Mouse (Mus musculus): ENCODE measurements around the gene Tspoap1. TPM values are rescaled to one million over a fixed set of nuclear protein-coding genes. Genes with fewer than 3 reads are reported as not detected.

Gene Tspoap1
- polyA plus RNA-seq, 1 experiment from 2014 or later, result 0.26 TPM

DNA sequence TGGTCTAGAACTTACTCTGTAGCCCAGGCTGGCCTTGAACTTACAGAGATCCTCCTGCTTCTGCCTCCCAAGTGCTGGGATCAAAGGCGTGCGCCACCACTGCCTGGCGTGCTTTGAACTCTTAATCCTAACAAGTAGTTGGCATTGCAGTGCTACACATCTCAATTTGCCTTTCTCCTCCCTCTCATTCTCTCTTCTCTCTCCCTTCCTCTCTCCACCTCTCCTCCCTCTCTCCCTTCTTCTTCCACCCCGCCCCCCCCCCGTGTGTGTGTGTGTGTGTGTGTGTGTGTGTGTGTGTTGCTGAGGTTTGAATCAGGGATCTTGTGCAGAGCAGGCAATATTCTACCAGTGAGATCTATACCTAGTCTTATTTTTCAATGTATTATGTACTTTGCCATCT is 13.0 kb upstream of the Tspoap1 start:
- WGBS, result 92% methylated on average over 5 of the region's 5 CpGs
- Histone ChIP-seq H3K9me3 (ENCODE audit: control insufficient read depth, low read length) (no peaks in the 10 kb centered on the region), H3K27me3 (ENCODE audit: control insufficient read depth, insufficient read depth, low read length) (no peaks in the 10 kb centered on the region), H3K36me3 (ENCODE audit: control insufficient read depth, insufficient read depth, low read length) (peaks cover 30% of the 10 kb centered on the region), H3K27ac (replicated peaks in 1 of 2; ENCODE audit: control insufficient read depth in 1 of 2, insufficient read depth in 1 of 2, low read depth in 2 of 2, low read length in 2 of 2) (no peak overlapping the region), H3K9ac (ENCODE audit: low read length) (no peak overlapping the region), H3K4me3 (ENCODE audit: control insufficient read depth in 1 of 2, insufficient read depth in 1 of 2, low read depth in 1 of 2, low read length in 2 of 2) (no peak overlapping the region), H3K4me1 (ENCODE audit: control insufficient read depth in 2 of 2, insufficient read depth in 2 of 2, low read length in 2 of 2) (no peaks in the 10 kb centered on the region), H3K4me2 (ENCODE audit: low read length) (no peak overlapping the region)
- ATAC-seq (ENCODE audit: insufficient number of reproducible peaks, insufficient read depth, low FRiP score, low read depth), result no peak

DNA sequence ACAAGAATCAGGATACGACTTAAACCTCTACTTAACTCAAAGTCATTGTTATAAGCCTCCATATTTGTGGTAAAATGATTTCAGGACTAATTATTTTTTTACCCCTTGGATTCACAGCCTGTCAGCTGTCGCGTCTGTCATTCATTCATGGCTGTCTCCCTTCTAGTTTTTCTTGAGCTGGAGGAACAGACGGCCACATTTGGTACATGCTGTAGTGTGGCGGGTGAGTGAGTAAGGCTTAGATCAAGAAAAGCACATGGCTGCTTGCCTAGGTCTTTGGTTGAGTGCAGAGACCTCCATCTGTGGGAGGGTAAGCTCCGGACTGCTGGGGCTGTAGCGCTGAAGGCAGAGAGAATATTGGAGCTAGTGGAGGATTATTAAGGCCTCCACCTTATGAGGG is 12.6 kb upstream of the Tspoap1 start:
- Histone ChIP-seq H3K27ac (replicated peaks in 1 of 2; ENCODE audit: control insufficient read depth in 1 of 2, insufficient read depth in 1 of 2, low read depth in 2 of 2, low read length in 2 of 2) (no peak overlapping the region), H3K4me3 (ENCODE audit: control insufficient read depth in 1 of 2, insufficient read depth in 1 of 2, low read depth in 1 of 2, low read length in 2 of 2) (no peak overlapping the region), H3K27me3 (ENCODE audit: control insufficient read depth, insufficient read depth, low read length) (no peaks in the 10 kb centered on the region), H3K9me3 (ENCODE audit: control insufficient read depth, low read length) (no peaks in the 10 kb centered on the region), H3K4me1 (ENCODE audit: control insufficient read depth in 2 of 2, insufficient read depth in 2 of 2, low read length in 2 of 2) (no peaks in the 10 kb centered on the region), H3K4me2 (ENCODE audit: low read length) (no peak overlapping the region), H3K36me3 (ENCODE audit: control insufficient read depth, insufficient read depth, low read length) (peaks cover 26% of the 10 kb centered on the region), H3K9ac (ENCODE audit: low read length) (no peak overlapping the region)
- 83% methylated on average over 7 of the region's 7 CpGs for WGBS
- ATAC-seq (ENCODE audit: insufficient number of reproducible peaks, insufficient read depth, low FRiP score, low read depth), result no peak

DNA sequence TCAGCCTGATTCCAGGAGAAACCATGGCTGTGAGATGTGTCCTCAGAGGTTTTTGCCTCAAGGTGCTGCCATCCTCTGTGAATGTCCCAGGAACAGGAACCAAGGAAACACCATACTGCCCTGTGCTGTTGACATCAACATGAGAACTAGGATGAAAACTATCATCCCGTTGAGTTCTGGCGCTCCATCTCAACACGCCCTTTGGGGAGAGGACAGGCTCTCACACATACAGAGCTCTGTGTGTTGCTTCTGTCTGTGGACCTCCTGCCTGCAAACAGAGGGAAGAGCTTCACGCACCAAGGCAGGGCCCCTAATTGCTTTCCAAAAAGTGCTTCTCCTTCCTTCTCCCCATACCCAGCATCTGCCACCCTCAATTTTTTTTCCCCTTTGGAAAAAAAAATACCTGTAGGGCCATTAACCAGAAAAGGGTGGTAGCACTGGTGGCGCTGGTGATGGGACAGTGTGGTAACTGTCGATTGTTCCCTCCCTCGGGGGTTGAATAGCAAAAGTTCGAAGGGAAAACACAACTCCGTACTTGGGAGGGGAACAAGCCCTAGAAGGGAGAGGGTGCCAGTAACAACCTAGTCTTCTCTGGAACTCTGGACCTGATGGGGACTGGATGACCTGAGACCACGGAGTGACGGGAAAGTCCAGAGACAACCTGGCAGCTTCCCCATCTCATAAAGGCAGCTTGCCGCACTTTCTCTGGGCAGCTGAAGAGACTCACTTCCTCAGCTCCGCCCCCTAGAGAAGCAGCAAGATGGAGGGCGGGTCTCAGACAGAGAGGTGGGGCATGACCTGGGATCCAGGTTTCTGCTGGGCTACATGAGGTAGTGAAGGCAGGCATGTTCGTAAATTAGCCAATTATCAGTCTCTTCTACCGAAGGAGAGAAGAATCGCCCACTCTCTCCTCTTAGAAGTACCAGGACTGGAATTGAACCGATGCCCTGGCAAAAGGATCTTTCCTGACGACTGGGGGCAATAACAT is 11.9 kb upstream of the Tspoap1 start:
- WGBS, result 30% methylated on average over 19 of the region's 19 CpGs
- H3K4me2 ChIP-seq (ENCODE audit: low read length), result peak overlapping the region; percentile 2; the same call in 1 of the 2 replicates
- no peak overlapping the region for H3K9ac ChIP-seq (ENCODE audit: low read length)
- no peaks in the 10 kb centered on the region for H3K9me3 ChIP-seq (ENCODE audit: control insufficient read depth, low read length)
- H3K4me1 ChIP-seq (ENCODE audit: control insufficient read depth in 2 of 2, insufficient read depth in 2 of 2, low read length in 2 of 2), result no peaks in the 10 kb centered on the region
- no peak overlapping the region for H3K27ac ChIP-seq (replicated peaks in 1 of 2; ENCODE audit: control insufficient read depth in 1 of 2, insufficient read depth in 1 of 2, low read depth in 2 of 2, low read length in 2 of 2)
- ATAC-seq (ENCODE audit: insufficient number of reproducible peaks, insufficient read depth, low FRiP score, low read depth), result no peak
- peaks cover 19% of the 10 kb centered on the region for H3K36me3 ChIP-seq (ENCODE audit: control insufficient read depth, insufficient read depth, low read length)
- no peak overlapping the region for H3K4me3 ChIP-seq (ENCODE audit: control insufficient read depth in 1 of 2, insufficient read depth in 1 of 2, low read depth in 1 of 2, low read length in 2 of 2)
- H3K27me3 ChIP-seq (ENCODE audit: control insufficient read depth, insufficient read depth, low read length), result no peaks in the 10 kb centered on the region

DNA sequence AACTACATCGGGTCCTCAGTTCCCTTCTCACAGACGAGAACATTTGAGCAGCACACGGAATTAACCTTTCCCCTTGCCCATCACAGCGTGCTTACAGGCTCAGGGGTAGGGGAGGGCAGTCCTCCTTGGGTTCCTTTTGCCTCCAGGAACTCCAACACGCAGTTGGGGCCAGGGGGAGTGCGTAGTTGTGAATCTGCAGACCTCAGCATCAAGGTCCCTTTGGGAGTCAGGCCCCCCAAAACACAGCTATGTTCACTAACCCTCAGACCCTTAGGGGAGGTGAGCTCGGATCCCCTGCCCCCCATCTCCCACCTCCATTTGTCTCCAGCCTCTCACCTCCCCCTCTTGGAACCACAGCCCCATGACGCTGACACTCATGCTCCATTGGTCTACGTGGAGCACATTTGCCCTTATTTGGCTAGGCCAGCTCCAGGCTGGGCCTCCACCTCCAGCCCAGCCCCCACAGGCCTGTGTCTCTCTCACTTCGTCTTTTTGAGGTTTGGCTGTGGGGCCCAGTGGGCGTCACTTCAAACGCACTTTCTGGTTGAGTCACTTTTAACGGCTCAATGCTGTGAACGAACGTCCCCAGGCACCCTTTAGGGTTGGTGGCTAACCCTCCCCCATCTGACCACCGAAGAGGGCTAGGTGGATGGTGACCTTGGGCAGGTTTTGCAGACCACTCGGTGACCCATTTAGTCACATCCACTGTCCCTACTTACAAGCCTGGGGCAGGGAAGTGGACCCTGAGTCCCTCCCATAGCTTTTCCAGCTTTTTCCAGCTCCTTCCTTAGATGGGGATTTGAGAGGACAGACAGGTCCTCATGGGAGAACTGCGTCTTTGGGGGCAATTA is 10.9 kb upstream of the Tspoap1 start:
- Histone ChIP-seq H3K27ac (replicated peaks in 1 of 2; ENCODE audit: control insufficient read depth in 1 of 2, insufficient read depth in 1 of 2, low read depth in 2 of 2, low read length in 2 of 2) (no peak overlapping the region), H3K36me3 (ENCODE audit: control insufficient read depth, insufficient read depth, low read length) (peaks cover 9% of the 10 kb centered on the region), H3K4me3 (ENCODE audit: control insufficient read depth in 1 of 2, insufficient read depth in 1 of 2, low read depth in 1 of 2, low read length in 2 of 2) (no peak overlapping the region), H3K27me3 (ENCODE audit: control insufficient read depth, insufficient read depth, low read length) (no peaks in the 10 kb centered on the region), H3K4me1 (ENCODE audit: control insufficient read depth in 2 of 2, insufficient read depth in 2 of 2, low read length in 2 of 2) (peaks cover 0 to under 1% of the 10 kb centered on the region in 2 experiments; a peak in 1 of 4 replicates), H3K9ac (ENCODE audit: low read length) (no peak overlapping the region), H3K9me3 (ENCODE audit: control insufficient read depth, low read length) (no peaks in the 10 kb centered on the region), H3K4me2 (ENCODE audit: low read length) (no peak overlapping the region)
- 39% methylated on average over 18 of the region's 18 CpGs for WGBS
- no peak for ATAC-seq (ENCODE audit: insufficient number of reproducible peaks, insufficient read depth, low FRiP score, low read depth)

DNA sequence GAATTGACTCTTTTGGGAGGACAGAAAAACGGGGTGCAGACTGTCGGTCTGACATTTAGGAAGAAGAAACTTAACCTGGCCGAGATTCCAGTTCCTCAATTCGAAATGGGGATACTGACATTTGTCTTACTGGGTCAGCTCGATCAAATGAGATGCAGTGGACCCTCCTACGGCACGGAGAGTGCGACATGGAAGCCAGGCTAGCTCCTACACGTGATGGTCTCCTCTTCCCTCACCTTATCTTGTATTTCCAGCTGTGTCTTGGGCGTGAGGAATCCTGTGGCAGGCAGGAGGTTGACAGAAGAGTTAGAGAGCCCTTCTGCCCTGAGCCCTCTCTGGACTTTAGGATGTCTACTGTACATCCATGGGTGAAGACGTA is 10.3 kb upstream of the Tspoap1 start:
- Histone ChIP-seq H3K27me3 (ENCODE audit: control insufficient read depth, insufficient read depth, low read length) (no peaks in the 10 kb centered on the region), H3K4me3 (ENCODE audit: control insufficient read depth in 1 of 2, insufficient read depth in 1 of 2, low read depth in 1 of 2, low read length in 2 of 2) (no peak overlapping the region), H3K36me3 (ENCODE audit: control insufficient read depth, insufficient read depth, low read length) (peaks cover 3% of the 10 kb centered on the region; the same call in 1 of the 2 replicates), H3K4me1 (ENCODE audit: control insufficient read depth in 2 of 2, insufficient read depth in 2 of 2, low read length in 2 of 2) (peaks cover 0 to 2% of the 10 kb centered on the region in 2 experiments; a peak in 1 of 4 replicates), H3K27ac (replicated peaks in 1 of 2; ENCODE audit: control insufficient read depth in 1 of 2, insufficient read depth in 1 of 2, low read depth in 2 of 2, low read length in 2 of 2) (no peak overlapping the region), H3K9ac (ENCODE audit: low read length) (no peak overlapping the region), H3K9me3 (ENCODE audit: control insufficient read depth, low read length) (no peaks in the 10 kb centered on the region), H3K4me2 (ENCODE audit: low read length) (no peak overlapping the region)
- WGBS, result 59% methylated on average over 11 of the region's 11 CpGs
- no peak for ATAC-seq (ENCODE audit: insufficient number of reproducible peaks, insufficient read depth, low FRiP score, low read depth)

DNA sequence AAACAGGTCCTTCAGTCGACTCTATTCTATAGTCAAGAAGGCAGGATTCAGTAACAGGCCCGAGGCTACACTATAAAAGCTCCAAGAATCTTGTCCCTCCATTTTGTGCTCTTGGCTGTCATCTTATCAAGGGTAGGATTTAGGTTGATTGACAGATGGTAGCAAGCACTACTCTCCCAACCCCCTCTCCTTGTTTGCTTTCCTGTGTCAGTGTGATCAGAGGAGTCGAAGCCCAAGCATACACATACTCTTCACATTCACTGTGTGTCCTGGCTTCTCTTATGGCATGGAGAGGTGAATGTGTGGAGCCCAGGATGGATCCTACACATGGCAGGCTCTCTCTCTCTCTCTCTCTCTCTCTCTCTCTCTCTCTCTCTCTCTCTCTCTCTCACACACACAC is 9.8 kb upstream of the Tspoap1 start:
- Histone ChIP-seq H3K4me1 (ENCODE audit: control insufficient read depth in 2 of 2, insufficient read depth in 2 of 2, low read length in 2 of 2) (peaks cover 0 to 2% of the 10 kb centered on the region in 2 experiments; a peak in 1 of 4 replicates), H3K4me2 (ENCODE audit: low read length) (no peak overlapping the region), H3K9ac (ENCODE audit: low read length) (no peak overlapping the region), H3K36me3 (ENCODE audit: control insufficient read depth, insufficient read depth, low read length) (no peaks in the 10 kb centered on the region), H3K27ac (replicated peaks in 1 of 2; ENCODE audit: control insufficient read depth in 1 of 2, insufficient read depth in 1 of 2, low read depth in 2 of 2, low read length in 2 of 2) (no peak overlapping the region), H3K27me3 (ENCODE audit: control insufficient read depth, insufficient read depth, low read length) (no peaks in the 10 kb centered on the region), H3K9me3 (ENCODE audit: control insufficient read depth, low read length) (no peaks in the 10 kb centered on the region), H3K4me3 (ENCODE audit: control insufficient read depth in 1 of 2, insufficient read depth in 1 of 2, low read depth in 1 of 2, low read length in 2 of 2) (no peak overlapping the region)
- 53% methylated on average over 3 of the region's 3 CpGs for WGBS
- no peak for ATAC-seq (ENCODE audit: insufficient number of reproducible peaks, insufficient read depth, low FRiP score, low read depth)

DNA sequence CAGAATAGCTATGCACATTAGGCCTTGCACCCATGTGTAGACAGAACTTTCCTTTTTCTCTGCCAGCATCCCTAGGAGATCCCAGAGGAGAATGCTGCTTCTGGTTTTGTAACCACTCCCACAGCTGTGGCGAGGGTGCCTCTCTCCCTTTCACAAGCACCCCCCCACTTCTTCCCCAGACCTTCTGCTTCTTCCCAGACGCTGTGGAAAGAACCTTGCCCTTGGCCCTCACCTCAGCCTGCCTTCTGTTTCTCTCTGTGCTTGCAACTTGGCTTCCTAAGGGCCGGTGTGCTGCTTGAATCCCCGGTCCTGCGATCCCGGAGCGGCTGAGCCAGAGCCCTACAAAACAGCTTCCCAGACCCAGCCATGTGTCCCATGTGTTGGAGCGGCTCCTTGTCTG is 9.3 kb upstream of the Tspoap1 start:
- WGBS, result 81% methylated on average over 8 of the region's 8 CpGs
- Histone ChIP-seq H3K4me2 (ENCODE audit: low read length) (no peak overlapping the region), H3K27me3 (ENCODE audit: control insufficient read depth, insufficient read depth, low read length) (no peaks in the 10 kb centered on the region), H3K36me3 (ENCODE audit: control insufficient read depth, insufficient read depth, low read length) (no peaks in the 10 kb centered on the region), H3K27ac (replicated peaks in 1 of 2; ENCODE audit: control insufficient read depth in 1 of 2, insufficient read depth in 1 of 2, low read depth in 2 of 2, low read length in 2 of 2) (no peak overlapping the region), H3K9ac (ENCODE audit: low read length) (no peak overlapping the region; the same call in 1 of the 2 replicates), H3K4me3 (ENCODE audit: control insufficient read depth in 1 of 2, insufficient read depth in 1 of 2, low read depth in 1 of 2, low read length in 2 of 2) (no peak overlapping the region), H3K4me1 (ENCODE audit: control insufficient read depth in 2 of 2, insufficient read depth in 2 of 2, low read length in 2 of 2) (peaks cover 0 to 2% of the 10 kb centered on the region in 2 experiments; a peak in 1 of 4 replicates), H3K9me3 (ENCODE audit: control insufficient read depth, low read length) (no peaks in the 10 kb centered on the region)
- no peak for ATAC-seq (ENCODE audit: insufficient number of reproducible peaks, insufficient read depth, low FRiP score, low read depth)
